Mouse (Mus musculus): ENCODE results near the gene Naa10.

Naa10 gene

DNA sequence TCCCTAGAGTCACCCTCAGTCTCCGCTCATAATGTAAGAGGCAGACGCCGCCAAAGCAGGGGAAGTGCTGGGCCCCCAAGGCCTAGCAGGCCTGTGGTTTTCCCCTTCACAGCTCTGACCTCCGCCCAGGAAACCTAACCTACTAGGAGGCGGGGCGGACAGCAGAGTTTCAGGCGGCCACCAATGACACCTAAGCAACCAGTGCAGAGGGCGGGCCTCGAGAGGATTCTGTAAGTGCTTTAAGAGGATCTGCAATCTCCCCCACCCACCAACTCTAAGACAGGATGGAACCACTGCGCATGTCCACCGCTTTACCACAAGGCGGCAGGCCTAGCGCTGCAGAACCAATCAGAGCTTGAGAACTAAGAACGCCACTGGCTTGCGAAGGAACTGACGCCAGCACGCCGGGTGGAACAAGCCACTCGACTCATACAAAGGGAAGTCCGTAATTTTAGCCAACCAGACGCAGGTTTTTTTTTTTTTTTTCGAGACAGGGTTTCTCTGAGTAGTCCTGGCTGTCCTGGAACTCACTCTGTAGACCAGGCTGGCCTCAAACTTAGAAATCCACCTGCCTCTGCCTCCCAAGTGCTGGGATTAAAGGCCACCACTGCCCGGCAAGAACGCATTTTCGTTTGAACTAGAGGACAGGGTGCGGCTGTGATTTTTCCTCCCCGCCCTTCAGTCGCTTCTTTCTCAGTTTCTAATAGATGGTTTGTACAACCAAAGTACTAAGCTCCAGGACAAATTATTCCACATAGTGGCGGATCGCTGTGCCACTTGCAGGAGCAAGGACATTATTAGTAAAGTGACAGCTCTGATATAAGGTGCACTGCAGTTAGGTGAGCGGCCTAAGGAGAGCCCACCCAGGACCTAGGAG is 6.7 kb downstream of the Naa10 start:
- DNase-seq (ENCODE audit: low read depth, low spot score): peak; percentile 96

DNA sequence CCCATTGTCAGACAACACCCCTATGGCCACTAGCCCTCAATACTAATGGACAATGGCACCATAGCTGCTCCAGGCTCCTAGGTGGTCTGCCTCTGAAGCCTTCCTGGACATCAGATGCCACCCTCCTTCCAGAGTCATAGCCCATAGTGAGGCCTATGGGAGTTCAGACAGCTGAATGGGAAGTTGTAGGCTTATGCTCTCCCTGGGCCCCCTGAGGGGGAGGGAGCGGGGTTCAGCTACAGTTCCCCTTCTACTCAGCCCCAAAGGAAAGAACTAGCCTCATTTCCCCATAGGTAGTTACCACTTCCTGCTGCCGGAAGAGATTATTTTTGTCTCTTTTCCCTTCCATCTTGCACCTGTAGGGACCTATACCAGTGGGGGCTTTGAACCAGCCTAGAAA is 10.2 kb downstream of the Naa10 start:
- DNase-seq (ENCODE audit: low read depth, low spot score): peak; percentile 75

DNA sequence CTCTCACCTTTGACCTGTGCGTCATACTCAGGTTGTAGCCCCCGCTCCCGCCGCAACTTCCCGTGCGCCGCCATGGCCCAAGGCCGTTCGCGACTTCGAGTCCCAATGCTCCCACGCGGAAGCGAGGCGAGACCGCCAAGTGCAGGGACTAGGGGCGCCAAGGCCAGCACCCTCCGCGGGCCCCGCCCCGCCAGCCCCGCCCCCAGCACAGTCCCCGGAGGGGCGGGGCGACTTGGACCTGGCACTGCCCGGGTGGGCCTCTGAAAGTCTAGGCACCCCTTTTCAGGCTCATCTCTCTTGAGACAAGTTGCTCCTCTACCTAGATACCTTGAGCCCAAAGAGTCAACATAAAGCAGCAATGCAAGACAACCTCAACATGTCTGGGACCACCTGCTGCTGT is 10.6 kb downstream of the Naa10 start:
- peak; percentile 79 for DNase-seq (ENCODE audit: low read depth, low spot score)

DNA sequence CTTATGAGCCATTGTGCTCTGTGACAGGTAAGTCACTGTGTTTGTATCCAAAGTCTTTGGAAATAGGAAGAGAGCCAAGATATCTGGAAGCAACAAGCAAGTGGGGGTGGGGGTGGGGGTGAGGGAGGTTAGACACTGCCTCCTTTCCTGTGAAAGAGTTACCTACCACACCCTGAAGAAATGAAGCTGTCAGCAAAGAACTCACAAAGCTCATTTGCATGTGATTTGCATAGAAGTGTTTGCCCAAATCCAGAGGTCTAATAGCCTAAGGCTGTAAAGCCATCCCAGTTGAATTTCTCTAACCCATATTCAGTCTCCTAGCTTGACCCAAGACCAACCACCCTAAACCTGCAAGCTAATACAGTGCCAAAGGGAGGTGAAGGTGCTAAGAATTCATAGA is 11.3 kb downstream of the Naa10 start:
- DNase-seq (ENCODE audit: low read depth, low spot score): peak; percentile 48

DNA sequence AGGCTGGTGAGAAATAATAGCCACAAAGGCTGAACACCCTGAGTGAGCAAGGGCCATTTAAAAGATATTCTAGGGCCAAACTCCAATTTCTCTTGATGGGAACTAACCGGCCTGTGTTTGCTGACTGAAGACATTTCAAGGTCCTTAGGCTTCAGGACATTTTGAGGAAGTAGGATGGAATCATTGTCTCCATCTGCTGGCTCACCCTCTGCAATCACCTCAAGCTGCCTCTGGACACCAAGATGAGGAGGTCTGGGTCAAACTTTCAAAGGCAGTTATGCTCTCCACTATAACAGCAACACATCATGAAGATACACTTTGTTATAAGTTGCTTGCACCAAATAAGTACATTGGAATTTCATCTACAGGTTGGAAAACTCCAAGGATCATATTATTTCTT is 11.7 kb downstream of the Naa10 start:
- no peak for DNase-seq (ENCODE audit: low read depth, low spot score)

DNA sequence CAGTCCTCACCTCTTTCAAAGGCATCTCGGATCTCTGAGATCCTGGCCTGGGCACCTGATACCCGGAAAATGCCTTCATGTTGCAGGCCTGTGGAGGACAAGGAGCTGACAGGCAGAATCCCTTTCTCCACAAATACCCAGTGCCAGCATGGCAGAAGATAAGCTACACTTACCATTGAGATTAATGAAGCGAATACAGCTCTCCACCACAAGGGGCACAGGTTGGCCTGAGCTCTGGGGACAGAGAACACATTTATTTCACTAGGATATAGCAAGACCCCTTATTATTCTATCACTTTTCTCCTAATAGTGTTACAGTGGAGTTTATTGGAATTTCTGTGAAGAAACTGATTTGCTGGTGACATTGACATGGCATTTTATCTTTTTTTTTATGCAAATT is 23.8 kb downstream of the Naa10 start:
- no peak for DNase-seq (ENCODE audit: low read depth, low spot score)

DNA sequence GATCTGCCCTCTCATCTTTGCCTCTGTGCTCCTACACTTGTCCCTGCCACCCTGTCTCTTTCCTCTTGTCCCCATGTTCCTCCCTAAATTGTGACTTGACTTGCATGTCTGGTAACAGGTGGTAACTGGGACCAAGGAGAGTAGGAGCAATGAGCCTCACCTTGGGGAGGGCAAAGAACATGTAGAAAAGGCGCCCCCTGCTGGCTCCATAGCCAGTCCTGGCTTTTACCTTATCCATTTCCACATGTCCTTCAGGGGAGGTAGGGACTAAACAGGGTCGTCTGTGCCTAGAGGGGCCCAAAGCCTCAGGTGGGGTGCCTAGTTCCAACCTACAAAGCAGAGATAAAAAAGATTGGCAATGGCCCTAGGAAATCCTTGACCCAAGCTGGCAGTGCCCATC is 26.0 kb downstream of the Naa10 start, which contains the start of gene L1cam:
Gene L1cam, minus strand, starts transcription at position 387 of the 400 bp plus-strand sequence.
- DNase-seq (ENCODE audit: low read depth, low spot score): peak; percentile 42

DNA sequence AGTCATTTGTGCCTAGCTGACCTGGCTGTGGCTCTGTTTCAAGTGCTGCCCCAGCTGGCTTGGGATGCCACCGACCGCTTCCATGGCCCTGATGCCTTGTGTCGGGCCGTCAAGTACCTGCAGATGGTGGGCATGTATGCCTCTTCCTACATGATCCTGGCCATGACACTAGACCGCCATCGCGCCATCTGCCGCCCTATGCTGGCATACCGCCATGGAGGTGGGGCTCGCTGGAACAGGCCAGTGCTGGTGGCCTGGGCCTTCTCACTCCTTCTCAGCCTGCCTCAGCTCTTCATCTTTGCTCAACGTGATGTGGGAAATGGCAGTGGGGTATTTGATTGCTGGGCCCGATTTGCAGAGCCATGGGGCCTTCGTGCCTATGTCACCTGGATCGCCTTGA is 28.9 kb downstream of the Naa10 start:
- DNase-seq (ENCODE audit: low read depth, low spot score): no peak

DNA sequence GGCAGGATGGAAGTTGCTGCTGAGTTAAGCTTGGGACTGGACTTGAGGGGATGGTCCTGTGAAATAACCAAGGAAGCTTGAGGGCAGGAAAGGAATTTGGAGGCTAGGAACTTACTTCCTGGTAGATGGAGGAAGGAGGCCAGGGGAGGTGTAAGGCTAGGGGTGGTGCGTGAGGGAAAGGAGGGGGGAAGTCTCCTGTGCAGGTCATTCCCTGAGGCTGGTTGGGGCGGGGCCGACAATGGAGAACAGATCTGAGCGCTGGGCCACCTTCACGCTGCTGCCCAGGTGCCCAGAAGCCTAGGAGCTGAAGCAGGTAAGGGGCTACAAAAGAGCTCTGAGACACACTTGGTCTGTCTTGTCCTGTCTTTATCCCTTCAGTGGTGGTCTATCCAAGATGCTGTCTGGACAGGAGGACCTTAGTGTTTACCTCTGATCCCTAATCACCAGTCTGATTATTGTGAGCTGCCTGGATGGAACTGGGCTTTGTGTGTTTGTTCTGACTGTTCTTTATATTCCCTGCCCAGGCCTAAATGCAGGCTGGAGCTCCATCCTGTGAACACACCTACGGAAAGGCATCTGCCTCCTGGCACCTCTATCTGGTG is 30.1 kb downstream of the Naa10 start, which contains the start of gene Avpr2:
Gene Avpr2, plus strand, starts transcription at position 552 of the 602 bp plus-strand sequence.
- no peak for DNase-seq (ENCODE audit: low read depth, low spot score)

DNA sequence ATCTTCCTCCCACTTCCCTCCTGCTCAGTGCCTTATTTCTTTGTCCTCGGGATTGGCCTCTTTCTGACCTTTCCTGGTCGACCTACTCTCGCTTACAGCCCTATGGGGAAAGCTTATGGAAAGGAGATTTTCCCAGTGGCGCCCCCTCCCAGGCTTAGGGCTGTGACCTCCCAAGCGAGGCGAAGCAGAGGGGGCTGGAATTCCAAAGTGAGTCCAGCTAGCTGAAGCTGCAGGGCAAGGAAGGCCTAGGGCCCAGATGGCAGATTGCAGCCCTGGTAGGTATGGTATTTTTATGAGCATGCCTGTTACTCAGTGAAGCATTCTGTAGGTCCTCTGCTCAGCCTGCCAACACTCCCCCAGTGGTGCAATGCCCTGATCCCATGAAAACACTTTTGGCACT is 40.3 kb downstream of the Naa10 start:
- no peak for DNase-seq (ENCODE audit: low read depth, low spot score)

DNA sequence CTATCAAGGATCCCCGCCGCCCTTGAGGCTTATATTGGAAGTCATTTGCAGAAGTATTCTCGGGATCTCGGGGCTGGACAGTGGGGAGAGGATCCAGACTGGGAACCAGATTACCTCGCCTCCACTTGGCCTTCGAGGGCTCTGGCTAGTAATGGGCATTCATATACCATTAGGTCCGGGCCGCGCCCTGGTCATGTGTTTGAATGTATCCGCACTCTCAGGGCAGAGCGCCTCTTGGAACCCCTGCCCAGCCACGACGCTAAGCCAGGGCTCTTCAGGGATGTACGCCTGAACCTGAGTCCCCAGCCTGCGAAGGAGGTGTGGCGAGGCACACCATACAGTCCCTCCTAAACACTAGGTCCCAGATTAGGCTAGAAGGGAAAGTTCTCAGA is 40.7 kb downstream of the Naa10 start:
- DNase-seq (ENCODE audit: low read depth, low spot score): peak; percentile 1

DNA sequence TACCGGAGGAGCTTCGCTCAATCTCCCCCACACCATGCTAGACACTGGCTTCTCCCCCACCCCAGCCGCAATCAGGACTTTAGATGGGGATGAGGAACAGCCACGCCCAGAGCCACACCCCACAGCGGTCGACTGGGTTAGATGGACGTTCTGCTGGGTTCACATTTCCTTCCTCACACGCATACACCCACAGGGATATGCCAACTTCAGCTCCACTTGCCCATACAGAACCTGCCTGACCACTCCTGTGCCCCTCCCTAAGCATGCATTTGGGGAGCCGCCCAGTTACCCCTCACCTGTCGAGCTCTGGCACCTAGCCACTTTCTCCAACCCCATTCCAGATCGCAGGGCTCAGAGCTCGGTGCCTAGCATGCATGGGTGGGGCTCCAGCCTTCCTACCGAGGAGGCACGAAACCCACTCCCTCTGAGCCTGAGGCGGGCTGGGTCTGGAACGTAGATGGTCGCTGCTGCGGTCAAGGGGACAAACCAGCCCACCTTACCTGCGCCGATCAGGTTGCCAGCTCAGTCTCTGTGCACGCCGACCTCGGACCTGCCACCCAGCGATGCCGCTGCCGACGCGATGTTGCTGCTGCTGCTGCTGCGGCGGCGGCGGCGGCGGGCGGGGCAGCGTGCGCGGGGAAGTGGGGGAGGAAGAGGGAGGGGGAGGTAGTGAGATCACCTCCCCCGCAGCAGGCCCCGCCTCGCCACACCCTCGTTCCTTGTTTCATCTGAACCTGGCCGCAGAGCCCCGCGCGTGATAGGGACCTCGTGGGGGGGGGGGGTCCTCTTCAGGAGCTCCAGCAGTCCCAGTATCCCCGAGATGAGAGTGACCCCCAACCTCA is 41.3 kb downstream of the Naa10 start:
- DNase-seq (ENCODE audit: low read depth, low spot score): peak; percentile 43

DNA sequence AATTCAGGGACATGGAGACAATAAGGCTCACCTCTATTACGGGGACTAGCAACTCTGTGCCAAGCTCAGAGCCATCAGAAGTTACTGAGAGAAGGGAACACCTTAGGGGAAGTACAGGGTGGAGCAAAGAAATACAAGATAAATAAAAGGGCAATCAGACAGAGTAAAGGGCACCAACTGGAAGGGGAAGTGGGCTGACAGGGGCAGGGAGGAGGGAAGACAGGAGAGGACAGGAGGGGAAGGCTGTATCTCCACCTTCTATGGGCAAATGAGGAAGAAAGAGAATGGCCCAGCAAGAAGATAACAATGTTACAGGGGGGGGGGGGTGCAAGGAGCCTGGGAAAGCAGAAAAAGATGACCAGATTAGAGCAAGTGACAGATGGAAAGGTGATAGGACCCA is 44.7 kb downstream of the Naa10 start:
- DNase-seq (ENCODE audit: low read depth, low spot score): no peak

DNA sequence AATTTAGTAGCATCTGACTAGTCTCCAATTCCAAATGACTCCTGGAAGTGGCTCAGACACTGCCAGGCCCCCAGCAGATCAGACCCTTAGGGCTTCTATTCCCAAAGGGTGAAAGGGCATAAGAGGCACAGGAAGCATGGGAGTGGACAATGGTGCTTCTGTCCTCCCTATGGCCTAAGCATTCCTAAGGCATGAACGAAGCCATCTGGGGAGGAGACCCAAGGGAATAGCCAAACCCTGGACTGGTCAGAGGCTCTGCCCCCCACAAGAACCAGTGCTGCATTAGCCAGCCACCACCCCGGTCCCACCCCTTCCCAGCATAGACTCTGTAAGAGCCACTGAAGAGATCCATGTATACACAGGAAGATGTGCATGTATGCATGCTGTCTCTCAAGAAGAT is 45.9 kb downstream of the Naa10 start:
- DNase-seq (ENCODE audit: low read depth, low spot score): no peak

DNA sequence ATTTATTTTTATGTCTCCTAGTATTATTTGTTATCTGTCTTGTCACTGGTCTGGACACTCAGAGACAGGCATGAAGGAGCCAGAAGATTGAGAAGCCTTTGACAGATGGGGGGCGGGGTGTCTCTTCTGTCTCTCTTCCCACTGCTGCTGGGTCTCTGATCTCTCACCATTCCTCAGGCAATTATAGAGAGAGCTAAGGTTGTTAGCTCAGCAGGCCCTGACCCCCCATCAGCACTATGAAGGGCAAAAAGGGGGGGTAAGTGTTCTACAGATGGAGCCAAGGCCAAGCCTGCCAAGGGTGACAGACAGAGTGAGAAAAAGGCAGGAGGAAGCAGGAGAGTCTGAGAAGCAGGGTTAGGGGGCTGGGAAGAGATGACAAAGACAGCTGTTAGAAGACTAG is 49.8 kb downstream of the Naa10 start:
- DNase-seq (ENCODE audit: low read depth, low spot score): no peak

DNA sequence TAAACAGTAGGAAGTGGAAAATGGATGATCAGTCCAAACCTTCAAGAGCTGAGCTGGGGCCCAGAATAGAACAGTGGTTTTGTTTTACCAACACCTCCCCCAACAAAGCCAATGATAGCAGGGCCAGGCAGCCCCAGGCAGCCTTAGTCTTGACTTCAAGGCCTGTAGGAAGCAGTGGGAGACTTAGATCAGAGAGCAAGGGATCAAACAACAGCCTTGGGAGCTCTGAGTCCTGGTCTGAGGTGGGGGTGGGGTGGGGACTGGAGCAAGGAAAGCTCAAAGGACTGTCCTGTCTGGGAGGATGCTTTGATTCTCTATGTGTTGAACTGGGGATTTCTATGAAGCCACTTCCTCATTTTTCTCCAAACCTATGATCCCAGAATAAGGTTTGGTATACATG is 50.3 kb downstream of the Naa10 start:
- DNase-seq (ENCODE audit: low read depth, low spot score): no peak

DNA sequence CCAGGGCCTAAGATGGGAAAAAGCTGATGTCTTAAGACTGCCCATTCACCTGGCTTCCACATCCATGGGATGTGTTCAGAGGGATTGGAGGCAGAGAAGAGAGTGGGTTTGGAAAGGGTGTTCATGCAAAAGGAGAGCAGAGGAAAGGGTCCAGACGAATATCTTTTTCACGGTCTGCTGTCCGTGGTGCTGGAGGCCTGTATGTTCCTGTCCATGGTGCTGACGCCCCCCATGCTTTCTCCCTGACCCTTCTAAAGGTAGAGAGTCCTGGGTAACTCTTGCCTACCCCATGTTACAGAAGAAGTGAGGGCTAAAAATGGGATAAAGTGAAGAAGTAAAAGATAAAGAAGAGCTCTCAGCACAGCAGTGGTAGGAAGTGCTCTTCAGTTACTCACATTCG is 52.4 kb downstream of the Naa10 start:
- peak; percentile 21 for DNase-seq (ENCODE audit: low read depth, low spot score)

DNA sequence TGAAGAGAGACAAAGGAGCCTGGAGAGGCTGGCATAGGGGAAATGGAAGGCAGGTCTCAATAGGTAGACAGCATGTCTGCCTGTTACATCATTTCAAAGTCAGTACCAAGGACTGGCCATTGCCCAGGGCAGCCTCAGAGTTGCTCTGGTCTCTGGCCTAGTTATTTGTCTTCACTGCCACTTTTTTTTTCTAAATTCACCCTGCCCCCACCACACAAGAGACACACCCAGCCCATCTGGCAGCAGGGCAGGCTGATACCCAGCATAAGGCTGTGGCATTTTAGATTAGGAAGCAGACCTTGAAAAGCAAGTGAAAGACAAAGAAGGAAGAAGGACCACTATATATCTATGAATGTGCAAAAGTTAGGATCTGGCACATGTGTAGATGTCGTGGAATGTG is 53.9 kb downstream of the Naa10 start:
- DNase-seq (ENCODE audit: low read depth, low spot score): no peak

DNA sequence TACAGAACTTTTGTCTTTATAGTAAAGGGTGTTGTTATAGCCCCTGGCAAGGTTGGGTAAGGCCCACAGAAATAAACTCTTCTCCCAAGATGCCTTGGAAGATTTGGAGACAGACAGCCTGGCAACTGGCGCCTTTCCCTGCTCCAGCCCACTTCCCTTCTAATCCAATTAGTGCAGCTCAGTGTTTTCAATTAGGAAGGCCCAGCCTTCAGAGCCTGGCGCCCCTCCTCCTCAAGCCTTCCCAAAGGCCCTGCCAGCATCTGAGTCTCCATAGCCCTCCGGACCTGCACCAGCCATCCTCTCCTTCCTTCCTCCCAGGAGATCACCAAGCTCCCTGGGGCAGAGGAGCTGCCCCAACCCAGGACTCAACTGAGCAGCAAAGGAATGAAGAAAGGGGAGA is 54.5 kb downstream of the Naa10 start:
- DNase-seq (ENCODE audit: low read depth, low spot score): no peak
